Mouse (Mus musculus): ENCODE measurements around the gene Fbxo4. TPM values are rescaled to one million over a fixed set of nuclear protein-coding genes. Genes with fewer than 3 reads are reported as not detected.
A peak's percentile ranks its signal among the peaks of the same experiment; 100 is the strongest.

Gene Fbxo4
- total RNA-seq (2014; fragmentation: Nextera tagmentation): 2.3 and 7.4 TPM in 2 replicates
- total RNA-seq (2017): 10.7 and 13.3 TPM in 2 replicates

DNA sequence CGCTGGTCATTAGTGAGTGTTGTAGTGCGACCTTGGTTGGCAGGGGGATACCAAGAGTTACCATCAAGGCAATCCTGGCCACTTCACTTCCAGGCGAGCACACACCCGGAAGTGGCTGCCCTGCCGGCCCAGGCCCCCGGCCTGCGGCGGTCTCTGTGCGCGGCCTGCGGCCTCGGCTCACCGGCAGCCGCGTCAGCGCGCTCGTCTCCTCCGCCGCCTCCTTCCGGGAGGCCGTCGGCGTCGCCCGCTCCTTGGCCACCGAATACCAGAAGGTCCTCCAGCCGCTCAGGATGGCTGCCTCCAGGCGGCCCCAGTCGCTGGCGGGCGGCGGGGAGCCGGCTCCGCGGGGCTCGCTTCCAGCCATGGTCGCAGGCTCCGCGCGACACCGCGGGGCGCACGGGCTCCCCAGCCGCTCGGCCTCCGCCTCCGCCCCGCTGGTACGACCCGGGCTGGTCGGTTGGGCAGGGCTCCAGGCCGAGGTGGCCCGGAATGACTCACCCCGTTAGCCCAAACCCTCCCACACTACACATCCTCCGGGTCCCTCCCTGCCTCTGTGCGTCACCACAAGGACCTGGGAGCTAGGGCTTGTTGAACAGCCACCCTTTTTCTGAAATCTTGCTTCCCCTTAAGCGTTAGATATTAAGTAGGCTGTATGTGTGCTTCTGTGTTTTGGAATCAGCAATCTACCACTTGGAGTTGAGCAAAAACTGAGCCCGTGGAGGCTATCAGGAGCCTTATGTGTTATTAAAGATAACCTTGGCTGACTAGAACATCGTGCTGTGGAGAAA, at the start of gene Fbxo4:
Fbxo4 (minus strand) TSS at position 513 of the 788 bp plus-strand sequence.
- ATAC-seq (replicated peaks; ENCODE audit: low FRiP score, low TSS enrichment, poor library complexity, severe bottlenecking): peak; percentile 97

DNA sequence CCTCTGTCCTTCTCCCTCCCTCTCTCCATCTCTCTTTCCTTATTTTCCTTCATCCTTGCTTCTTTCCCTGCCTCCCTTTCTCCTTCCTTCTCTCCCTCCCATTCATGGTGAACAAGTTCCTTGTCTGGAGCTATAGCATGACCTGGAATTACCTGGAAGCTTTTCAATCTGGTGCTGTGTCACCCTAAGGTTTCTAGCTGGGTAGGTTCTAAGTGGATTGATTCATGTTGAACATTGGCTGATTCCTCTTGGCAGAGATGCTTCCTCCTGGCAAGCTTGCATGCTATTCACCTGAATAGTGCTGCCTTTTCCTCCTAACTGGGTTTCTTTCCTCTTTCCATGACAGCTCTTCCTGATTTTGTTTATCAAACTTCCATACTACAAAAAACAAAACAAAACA, 49.6 kb upstream of the Fbxo4 start:
- no peak for ATAC-seq (replicated peaks; ENCODE audit: low FRiP score, low TSS enrichment, poor library complexity, severe bottlenecking)

DNA sequence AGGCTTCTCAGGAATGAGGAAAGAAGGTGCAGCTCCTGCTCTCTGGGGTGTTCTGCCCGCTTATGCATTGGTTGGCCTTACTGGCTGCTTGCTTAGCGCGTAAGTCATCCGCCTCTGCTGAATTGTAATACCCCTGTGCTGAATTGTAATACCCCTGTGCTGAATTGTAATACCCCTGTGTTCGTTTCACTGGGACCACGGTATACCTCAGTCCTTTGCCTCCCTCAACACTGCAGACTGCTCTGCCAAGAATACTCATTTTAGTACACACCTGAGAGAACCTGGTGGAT, 49.0 kb upstream of the Fbxo4 start:
- ATAC-seq (replicated peaks; ENCODE audit: low FRiP score, low TSS enrichment, poor library complexity, severe bottlenecking): no peak

DNA sequence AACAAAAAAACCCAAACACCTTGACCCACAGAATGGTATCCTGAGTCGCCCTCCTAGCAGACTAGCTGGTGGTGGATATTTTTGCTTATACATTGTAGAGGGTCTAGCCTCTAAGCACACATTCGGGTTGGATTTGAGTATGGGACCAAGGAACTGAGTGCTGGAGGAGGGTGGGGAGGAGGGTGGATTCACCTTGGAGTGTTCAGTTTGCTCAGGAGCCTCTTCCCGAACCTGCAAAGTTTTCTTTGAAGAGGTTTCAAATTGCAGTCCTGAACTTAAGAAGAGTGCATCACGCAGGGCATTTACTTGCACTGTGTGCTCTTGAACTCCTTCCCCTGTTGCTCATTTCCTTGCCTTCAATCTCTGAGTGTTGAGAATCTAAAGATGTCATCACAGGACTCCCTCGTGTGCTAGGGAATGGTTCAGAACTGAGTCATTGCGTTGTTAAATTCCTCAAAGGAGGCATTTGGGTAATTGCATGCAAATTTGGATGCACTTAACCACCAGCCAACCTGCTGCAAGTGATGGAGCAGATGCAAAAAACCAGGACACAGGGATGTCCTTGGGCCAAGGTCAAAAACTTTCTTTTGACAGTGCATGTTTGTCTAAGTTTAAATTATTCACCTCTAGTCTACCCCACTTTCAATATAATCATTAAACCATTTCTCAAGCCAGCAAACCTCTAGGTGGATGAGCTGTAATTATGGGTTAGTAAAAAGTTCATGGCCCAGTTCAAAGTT, 48.5 kb upstream of the Fbxo4 start:
- ATAC-seq (replicated peaks; ENCODE audit: low FRiP score, low TSS enrichment, poor library complexity, severe bottlenecking): no peak; the same call in 1 of the 2 replicates

DNA sequence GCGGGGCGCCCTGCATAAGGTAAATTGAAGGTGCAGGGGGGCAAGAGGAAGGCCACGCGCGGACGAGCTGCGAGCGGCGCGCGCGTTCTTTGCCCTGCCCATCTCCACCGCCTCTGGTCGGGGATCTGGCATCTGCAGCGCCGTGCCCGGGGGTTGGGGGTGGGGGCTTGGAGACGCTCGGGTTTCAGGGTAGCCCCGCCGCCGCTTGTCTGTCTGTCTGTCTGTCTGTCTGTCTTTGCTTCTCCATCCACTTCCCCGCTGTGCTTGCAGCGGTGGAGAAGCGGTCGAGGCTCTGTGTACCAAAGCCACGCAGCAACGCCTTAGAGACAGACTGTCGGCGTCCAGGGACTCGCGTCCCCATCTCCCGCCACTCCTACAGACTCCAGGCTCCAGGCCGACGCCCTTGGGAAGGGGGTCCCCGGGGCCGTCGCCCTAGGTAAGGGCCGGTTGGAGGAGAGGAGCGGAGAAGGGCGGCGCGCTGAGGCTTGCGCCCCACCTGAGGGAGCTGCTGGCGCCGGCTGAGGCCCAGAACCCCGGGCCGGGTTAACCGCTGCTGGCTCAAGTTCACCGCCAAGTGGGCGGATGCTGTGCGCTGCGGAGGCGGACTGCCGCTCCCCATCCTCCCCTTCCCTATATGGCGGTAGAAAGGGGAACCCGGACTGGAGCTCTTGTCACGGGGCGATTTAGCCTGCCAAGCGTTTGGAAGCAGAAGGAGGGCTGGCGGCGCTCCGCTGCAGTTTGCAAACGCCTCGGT, 47.6 kb upstream of the Fbxo4 start:
- peak; percentile 85 for ATAC-seq (replicated peaks; ENCODE audit: low FRiP score, low TSS enrichment, poor library complexity, severe bottlenecking)

DNA sequence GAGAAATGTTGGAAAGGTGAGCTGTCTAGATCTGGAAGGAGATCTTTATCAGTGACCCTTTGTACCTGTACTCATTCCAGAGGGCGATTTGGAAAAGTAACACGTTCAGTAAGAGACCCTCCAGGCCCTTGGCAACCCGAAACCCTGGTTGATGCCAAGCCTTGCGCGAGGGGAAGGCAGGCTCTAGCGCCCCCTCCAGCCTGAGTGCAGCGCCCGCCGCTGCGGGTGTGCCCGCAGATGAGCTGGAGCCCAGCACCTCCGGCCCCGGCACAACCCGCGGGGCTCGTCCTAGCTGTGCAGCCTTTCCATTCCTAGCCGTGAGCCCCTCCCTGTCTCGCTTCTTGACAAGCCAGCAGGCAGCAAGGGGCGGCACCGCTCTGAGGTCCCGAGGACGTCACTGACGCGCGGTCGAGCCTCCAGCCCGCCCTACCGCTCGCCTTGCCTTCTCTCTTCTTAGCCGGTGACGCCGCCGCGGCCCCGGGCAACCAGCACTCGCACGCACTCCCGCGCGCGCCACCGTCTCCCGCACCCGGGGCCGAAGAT, 46.9 kb upstream of the Fbxo4 start, which contains the start of gene Oxct1:
Oxct1 (plus strand) TSS at position 153 of the 543 bp plus-strand sequence.
- ATAC-seq (replicated peaks; ENCODE audit: low FRiP score, low TSS enrichment, poor library complexity, severe bottlenecking): peak; percentile 95

DNA sequence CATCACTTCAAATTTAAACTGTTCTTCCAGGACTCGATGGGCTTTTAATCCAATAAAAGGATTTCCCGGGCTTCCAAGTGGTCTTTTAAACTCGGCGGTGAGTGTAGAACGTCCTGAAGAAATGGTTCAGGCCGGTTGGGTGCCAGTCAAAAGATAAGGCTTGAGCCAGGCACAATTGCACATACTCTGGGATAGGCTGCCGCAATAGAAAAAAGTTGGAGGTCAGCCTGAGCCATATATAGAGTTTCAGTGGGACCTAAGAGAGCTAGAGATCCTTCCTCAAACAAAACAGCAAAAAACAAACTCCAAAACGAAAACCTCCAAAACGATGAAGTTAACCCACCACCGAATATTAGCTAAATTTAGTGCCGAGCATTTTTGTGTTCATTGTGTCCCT, 46.1 kb upstream of the Fbxo4 start:
- ATAC-seq (replicated peaks; ENCODE audit: low FRiP score, low TSS enrichment, poor library complexity, severe bottlenecking): no peak

DNA sequence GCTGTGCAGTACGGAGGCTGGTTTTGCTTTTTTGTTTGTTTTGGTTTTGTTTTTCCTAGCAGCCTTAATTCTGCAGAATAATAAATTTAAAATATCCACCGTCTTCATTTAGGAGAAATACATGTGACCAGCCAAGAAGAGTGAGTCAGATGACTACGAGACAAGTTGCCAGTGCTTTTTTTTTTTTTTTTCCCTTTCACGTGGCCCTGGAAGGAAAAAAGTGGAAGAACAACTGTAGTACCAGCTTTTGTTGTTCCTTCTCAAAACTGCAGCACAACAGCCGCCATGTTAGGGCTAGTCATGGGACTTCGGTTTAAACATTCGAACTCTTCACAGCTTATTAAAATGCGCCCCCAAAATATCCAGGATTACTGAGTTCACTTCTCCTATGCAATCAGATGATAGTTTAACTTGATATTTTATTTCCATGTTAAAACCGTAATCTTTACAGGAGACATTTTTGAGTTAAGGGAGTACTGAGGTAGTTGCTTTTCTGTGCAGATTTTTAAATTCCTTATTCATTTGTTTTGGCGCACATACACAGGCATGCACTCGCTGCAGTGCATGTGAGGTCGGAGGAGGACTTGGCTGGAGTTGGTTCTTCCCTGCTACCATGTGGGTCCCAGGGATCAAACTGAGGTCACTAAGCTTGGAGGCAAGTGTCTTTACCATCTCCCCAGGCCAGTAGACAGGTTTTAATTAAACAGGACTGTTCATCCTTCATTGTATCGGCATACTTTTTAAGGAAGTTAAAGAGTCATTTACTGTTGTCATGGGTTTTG, 45.5 kb upstream of the Fbxo4 start:
- no peak for ATAC-seq (replicated peaks; ENCODE audit: low FRiP score, low TSS enrichment, poor library complexity, severe bottlenecking)

DNA sequence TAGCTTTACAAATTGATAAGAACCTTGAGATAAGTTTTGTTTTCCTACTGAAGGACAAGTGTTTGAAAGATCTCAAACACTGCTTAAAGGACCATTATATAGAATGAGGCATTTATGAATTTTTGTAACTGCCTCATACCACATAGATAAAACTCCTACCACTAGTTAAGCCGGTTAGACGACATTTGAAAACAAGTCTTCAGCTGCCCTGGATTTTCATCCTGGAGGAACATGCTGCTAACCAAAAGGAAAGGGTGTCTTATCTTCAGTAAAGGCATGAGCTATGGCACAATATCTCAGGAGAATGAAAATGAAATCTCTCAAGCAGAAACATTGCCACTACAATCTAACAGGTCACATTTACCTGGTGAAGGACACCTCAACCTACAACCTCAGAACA, 44.4 kb upstream of the Fbxo4 start:
- ATAC-seq (replicated peaks; ENCODE audit: low FRiP score, low TSS enrichment, poor library complexity, severe bottlenecking): no peak

DNA sequence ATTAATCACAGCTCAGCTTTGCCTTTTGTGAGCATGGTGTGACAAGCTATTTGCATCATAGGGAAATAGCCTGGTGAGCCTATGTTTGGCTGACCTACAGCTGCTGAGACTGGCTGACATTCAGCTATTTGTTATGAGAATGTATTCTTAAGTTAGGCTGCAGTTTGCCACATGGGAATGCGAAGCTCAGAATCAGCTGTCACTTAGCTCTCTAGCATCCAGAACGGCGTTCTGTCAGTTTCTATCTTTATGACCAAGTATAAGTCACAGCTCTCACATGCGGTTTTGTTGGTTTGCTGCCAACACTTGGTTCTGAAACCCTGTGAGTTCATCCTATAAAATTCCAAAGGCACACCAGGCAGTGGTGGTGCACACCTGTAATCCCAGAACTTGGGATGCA, 41.3 kb upstream of the Fbxo4 start:
- no peak for ATAC-seq (replicated peaks; ENCODE audit: low FRiP score, low TSS enrichment, poor library complexity, severe bottlenecking)

DNA sequence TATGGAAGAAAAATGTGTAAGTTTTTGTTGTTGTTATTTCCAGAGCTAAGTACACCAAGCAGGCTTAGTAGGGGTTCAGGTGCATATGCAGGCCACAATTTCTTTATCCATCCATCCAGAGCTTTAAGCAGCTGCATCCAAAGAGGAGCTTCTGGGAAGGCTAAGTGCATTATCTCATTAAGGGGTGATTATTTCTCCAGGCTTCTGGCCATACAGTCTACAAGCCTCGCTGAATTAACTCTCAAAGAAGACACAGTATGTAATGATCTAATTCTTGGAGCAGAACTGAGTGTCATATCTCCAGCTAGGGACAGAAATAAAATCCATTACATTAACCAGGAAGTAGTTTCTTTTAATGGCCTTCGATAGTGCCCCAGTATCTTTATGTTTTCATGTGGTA, 34.5 kb upstream of the Fbxo4 start:
- no peak for ATAC-seq (replicated peaks; ENCODE audit: low FRiP score, low TSS enrichment, poor library complexity, severe bottlenecking)

DNA sequence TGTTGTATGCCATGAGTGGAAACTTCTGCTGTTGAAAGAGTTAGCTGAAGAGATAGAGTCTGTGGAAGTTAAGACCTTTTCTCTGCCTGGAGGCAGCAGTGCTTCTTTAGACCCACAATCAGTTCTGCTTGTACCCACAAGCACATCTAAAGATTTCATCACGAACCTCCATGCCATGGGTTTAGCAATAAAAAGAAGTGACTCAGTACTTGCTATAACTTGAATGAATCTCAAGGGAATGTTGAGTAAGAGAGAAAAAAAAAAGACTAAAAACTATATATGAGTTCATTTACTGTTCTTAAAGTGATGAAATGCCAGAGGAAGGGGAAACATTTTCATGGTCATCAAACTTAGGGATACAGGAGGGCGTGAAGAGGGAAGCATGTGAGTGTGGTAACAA, 21.2 kb upstream of the Fbxo4 start:
- ATAC-seq (replicated peaks; ENCODE audit: low FRiP score, low TSS enrichment, poor library complexity, severe bottlenecking): no peak

DNA sequence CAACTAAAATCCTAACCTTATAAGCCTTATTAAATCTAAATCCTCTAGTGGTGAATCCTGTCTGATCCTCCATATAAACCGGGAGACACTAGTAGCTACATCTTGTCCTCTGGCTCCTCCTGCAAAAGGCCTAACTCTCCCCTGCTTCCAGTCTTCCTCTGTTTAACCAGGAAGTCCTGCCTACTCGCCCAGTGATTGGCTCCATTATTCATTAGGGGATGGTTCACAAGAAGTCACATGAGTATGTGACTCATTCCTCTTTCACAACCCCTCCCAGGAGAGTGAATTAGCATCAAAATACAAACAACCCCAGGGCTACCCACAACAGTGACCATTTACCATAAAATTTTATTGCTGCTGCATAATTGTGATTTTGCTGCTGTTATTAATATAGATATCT, 19.8 kb upstream of the Fbxo4 start:
- ATAC-seq (replicated peaks; ENCODE audit: low FRiP score, low TSS enrichment, poor library complexity, severe bottlenecking): no peak

DNA sequence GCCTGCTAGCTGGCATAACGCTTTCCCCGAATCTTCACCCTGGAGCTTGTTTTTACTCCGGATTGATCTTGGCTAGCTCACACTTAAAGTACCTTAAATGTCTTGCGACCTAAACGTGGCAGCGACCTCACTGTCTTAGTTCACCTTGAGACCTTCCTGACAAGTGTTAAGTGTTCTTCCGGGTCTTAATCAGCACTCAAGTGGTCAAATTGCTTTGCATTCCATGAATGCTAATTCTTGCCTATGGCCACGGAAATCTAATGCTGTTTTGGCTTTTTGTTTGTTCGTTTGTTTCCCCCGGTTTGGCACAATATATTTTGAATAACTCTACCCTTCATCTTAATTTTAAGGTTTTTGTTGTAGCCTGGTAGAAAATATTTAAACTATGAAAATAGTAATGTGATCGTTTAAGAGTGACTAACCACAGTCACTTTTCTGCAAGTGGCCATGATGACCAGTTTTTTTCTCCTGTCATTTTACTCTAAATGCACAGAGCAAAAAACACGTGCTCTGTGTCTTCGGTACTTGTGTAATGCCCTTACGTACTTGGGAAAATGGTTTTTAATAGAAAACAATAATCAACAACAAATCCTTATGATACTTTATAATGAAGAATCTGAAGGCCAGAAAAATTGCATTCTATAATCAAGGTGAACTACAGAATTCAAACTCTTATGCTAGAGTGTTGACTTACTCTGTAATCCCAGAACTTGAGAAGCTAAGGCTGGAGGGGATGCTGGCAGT, 17.1 kb upstream of the Fbxo4 start:
- no peak for ATAC-seq (replicated peaks; ENCODE audit: low FRiP score, low TSS enrichment, poor library complexity, severe bottlenecking)

DNA sequence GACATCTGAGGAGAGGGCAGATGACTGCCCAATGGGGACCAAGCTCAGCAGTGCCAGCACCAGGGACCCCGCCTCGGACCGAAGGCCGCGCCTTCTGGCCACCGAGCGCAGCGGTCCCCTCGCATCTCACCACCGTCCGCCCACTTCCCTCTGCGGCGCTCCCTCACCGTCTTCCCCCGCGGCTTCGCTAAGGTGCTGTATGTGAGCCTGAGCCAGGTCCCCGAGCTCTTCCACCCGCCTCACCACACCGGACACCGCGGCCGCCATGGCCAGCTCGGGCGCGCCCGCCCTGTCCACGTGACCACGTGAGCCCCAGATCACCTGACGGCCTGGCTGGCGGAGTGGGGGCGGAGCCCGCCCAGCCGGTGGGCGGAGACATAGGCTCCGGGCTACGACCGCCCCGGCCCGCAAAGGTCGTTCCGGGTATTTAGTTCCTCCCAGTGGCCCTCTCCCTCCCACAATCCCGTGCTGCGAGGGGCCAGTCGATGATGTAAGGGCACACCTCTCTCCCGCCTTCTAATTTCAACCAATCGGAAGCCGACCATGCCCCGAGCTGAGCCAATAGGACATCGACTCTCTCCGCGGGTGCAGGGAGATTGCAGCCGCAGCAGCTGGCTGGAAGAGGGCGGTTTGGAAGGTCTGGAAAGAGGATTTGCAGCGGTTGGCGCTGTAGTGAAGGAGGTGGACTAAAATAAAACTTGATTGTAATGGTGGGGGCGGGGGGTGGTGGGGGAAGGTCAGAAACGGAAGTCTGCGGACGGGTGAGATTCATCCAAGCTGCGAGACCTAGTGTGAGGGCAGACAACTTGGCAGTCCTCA, 16.3 kb upstream of the Fbxo4 start, which contains the start of gene AW549877:
AW549877 (minus strand) TSS at position 297 of the 819 bp plus-strand sequence.
- ATAC-seq (replicated peaks; ENCODE audit: low FRiP score, low TSS enrichment, poor library complexity, severe bottlenecking): peak; percentile 98

DNA sequence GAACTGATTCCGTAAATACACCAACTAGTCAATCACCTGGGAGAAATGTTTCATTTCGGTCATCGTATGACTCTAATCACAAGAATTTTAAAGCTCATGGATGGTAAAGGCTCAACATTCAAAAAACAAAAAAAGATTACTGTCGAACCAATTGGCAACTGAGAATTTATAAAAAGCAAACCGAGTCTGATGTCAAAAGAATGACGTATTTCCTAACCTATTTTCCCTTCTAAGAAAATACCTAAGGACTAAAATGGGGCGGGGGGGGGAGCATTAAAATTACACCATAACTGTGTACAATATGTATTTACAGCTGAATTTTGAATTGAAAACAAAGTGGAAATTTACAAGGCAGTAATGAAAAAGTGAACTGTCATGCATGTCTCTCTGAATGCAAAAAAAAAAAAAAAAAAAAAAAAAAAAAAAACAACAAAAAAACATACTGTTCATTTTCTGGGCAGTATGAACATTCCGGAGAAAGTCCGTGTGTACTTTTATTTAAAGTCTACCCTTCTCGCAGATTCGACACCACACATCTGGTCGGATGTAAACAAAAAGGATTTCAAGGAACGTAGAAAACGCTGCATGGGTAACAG, 15.6 kb upstream of the Fbxo4 start:
- ATAC-seq (replicated peaks; ENCODE audit: low FRiP score, low TSS enrichment, poor library complexity, severe bottlenecking): no peak

DNA sequence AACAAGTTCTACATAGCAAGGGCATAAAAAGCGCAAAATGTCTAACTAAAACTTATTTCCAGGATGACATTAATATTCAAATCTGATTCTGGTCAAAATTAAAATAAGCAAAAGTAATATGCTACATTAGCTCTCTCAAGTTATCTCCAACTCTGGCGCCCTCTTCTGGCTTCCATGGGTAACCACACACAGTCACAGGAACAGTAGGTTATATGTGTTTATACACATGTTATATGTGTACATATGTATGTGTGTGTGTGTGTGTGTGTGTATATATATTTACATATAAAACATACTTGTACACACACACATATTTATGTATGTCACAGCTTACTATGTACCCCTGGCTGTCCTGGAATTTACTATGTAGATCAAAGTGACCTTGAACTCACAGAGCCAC, 8.6 kb upstream of the Fbxo4 start:
- ATAC-seq (replicated peaks; ENCODE audit: low FRiP score, low TSS enrichment, poor library complexity, severe bottlenecking): peak; percentile 96

Data from megakaryocyte-erythroid progenitor cell, adult 5-6 weeks (primary cell).